Mouse (Mus musculus) lung, embryonic 16.5 days (tissue): ENCODE measurements around the gene Trim45. TPM values are rescaled to one million over a fixed set of nuclear protein-coding genes. Genes with fewer than 3 reads are reported as not detected.
A peak's percentile ranks its signal among the peaks of the same experiment; 100 is the strongest.

Experiments used
- ATAC-seq: fragments of 200-750 bp; cut with Nextera tagmentation; 2 replicates; pipeline ENCODE4 v1.8.0; 2017; ENCODE audit warnings: low read depth, mild to moderate bottlenecking, moderate library complexity
- H3K27ac ChIP-seq: fragments of 300-500 bp; sonication (generic); 2 replicates; pipeline ENCODE4 v1.5.1; 2014; ENCODE audit warnings: mild to moderate bottlenecking, control low read depth, low read length
- H3K27me3 ChIP-seq: fragments of 300-500 bp; sonication (generic); 2 replicates; pipeline ENCODE4 v1.6.1; 2014; ENCODE audit warnings: low read depth, low read length, mixed read lengths; ENCODE audit not compliant: control insufficient read depth, insufficient read depth
- H3K36me3 ChIP-seq: fragments of 300-500 bp; sonication (generic); 2 replicates; pipeline ENCODE4 v1.6.1; 2014; ENCODE audit warnings: low read length; ENCODE audit not compliant: control insufficient read depth, insufficient read depth
- H3K4me1 ChIP-seq: fragments of 300-500 bp; sonication (generic); replicated peaks from 2 replicates; pipeline ENCODE4 v1.6.1; 2014; ENCODE audit warnings: low read length, mixed read lengths; ENCODE audit not compliant: control insufficient read depth, insufficient read depth
- H3K4me2 ChIP-seq: fragments of 300-500 bp; sonication (generic); 2 replicates; pipeline ENCODE4 v1.6.1; 2014; ENCODE audit warnings: low read depth, low read length, control low read depth
- H3K4me3 ChIP-seq: fragments of 300-500 bp; sonication (generic); 2 replicates; pipeline ENCODE4 v1.5.1; 2014; ENCODE audit warnings: mild to moderate bottlenecking, low read length, control low read depth
- H3K9ac ChIP-seq: fragments of 300-500 bp; sonication (generic); 2 replicates; pipeline ENCODE4 v1.6.1; 2014; ENCODE audit warnings: low read length, control low read depth
- H3K9me3 ChIP-seq: fragments of 300-500 bp; sonication (generic); 2 replicates; pipeline ENCODE4 v1.6.1; 2016; ENCODE audit warnings: low read length; ENCODE audit not compliant: control insufficient read depth
- WGBS: fragments of 180-500 bp; shearing (Covaris S2); extraction: QIAGEN DNeasy Blood & Tissue Kit; methylation state at CpG from one replicate; pipeline ENCODE4 v1.1.7; 2014; 5-methylcytosine and 5-hydroxymethylcytosine counted together
- polyA plus RNA-seq: library from polyadenylated mRNA; unstranded; fragments of >200 nt; fragmentation: Nextera tagmentation; extraction: Ambion mirVana; gene quantifications from 2 replicates; pipeline ENCODE4 v1.2.1, GENCODE M21; 2015

The Trim45 gene
- polyA plus RNA-seq, 1 experiment from 2014 or later, result 5.4 TPM

DNA sequence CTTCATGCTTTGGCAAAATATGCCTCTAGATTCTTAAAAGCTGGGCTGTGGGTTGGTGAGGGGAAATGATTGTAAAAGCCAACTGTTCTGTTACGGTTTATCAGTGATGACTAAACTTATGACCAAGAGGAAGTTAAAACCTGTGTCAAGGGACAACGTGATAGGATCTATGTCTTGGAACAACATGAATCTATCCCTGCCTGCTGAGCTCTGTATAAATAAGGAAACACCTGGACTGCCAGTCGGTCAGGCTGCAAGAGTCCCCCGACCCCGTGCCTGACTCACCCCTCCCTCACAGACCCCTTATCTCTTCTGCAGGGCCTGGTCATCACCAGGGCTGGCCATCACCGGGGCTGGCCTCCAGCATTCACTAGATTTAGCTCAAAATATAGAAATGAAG lies 15.9 kb upstream of the Trim45 start:
- H3K4me2 ChIP-seq, result no peak overlapping the region
- no peak overlapping the region for H3K27ac ChIP-seq
- H3K9ac ChIP-seq, result no peak overlapping the region
- H3K36me3 ChIP-seq, result no peaks in the 10 kb centered on the region
- no peak; the same call in 1 of the 2 replicates for ATAC-seq
- H3K4me3 ChIP-seq, result no peak overlapping the region
- 30% methylated on average over 6 of the region's 6 CpGs for WGBS
- H3K27me3 ChIP-seq, result no peaks in the 10 kb centered on the region
- peaks cover 2% of the 10 kb centered on the region; the same call in 1 of the 2 replicates for H3K4me1 ChIP-seq
- no peaks in the 10 kb centered on the region for H3K9me3 ChIP-seq

- Histone ChIP-seq H3K9ac (no peak overlapping the region), H3K4me3 (no peak overlapping the region), H3K4me1 (peaks cover 2% of the 10 kb centered on the region; the same call in 1 of the 2 replicates), H3K27me3 (no peaks in the 10 kb centered on the region), H3K9me3 (no peaks in the 10 kb centered on the region), H3K4me2 (no peak overlapping the region), H3K27ac (no peak overlapping the region), H3K36me3 (no peaks in the 10 kb centered on the region)
- no peak for ATAC-seq
- WGBS, result 39% methylated on average over 3 of the region's 3 CpGs
Observed at GRCm38 (mm10) chr3:100906916-100907315, 15.1 kb upstream of the Trim45 start.

DNA sequence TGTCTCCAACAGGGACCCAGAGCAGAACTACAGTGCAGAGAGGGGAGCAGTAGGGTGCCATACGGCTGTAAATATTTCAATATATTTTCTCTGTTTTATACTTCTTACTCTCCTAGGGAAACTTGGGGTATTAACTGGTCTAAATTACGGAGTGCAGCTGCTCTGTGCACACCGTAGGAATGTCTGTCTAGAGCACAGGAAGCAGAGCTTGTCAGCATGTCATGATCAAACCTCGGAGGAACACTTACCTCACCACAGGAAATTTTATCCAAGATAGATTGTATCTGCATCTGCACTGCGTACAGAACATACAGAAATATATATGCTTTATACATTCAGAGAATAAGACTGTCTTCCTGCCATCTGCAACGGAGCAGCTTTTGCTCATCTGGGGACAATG lies 13.4 kb upstream of the Trim45 start:
- WGBS, result 39% methylated on average over 6 of the region's 6 CpGs
- H3K4me2 ChIP-seq, result no peak overlapping the region
- no peak overlapping the region for H3K27ac ChIP-seq
- no peak overlapping the region for H3K4me3 ChIP-seq
- no peaks in the 10 kb centered on the region for H3K27me3 ChIP-seq
- ATAC-seq, result no peak
- H3K4me1 ChIP-seq, result peaks cover 2% of the 10 kb centered on the region; the same call in 1 of the 2 replicates
- no peaks in the 10 kb centered on the region for H3K9me3 ChIP-seq
- no peaks in the 10 kb centered on the region for H3K36me3 ChIP-seq
- no peak overlapping the region for H3K9ac ChIP-seq

- Histone ChIP-seq H3K4me3 (no peak overlapping the region), H3K9me3 (no peaks in the 10 kb centered on the region), H3K27me3 (no peaks in the 10 kb centered on the region), H3K36me3 (no peaks in the 10 kb centered on the region), H3K4me2 (no peak overlapping the region), H3K4me1 (peaks cover 2% of the 10 kb centered on the region; the same call in 1 of the 2 replicates), H3K27ac (no peak overlapping the region), H3K9ac (no peak overlapping the region)
- no peak for ATAC-seq
- 45% methylated on average over 5 of the region's 5 CpGs for WGBS
Observed at GRCm38 (mm10) chr3:100910621-100911020, 11.4 kb upstream of the Trim45 start.

GRCm38 (mm10) chr3:100911026-100911425 lies 11.0 kb upstream of the Trim45 start:
- no peaks in the 10 kb centered on the region for H3K36me3 ChIP-seq
- H3K4me2 ChIP-seq, result no peak overlapping the region
- 67% methylated on average over 9 of the region's 9 CpGs for WGBS
- ATAC-seq, result no peak
- peaks cover 2% of the 10 kb centered on the region; the same call in 1 of the 2 replicates for H3K4me1 ChIP-seq
- H3K4me3 ChIP-seq, result no peak overlapping the region
- no peaks in the 10 kb centered on the region for H3K27me3 ChIP-seq
- no peaks in the 10 kb centered on the region for H3K9me3 ChIP-seq
- H3K27ac ChIP-seq, result no peak overlapping the region
- no peak overlapping the region for H3K9ac ChIP-seq

DNA sequence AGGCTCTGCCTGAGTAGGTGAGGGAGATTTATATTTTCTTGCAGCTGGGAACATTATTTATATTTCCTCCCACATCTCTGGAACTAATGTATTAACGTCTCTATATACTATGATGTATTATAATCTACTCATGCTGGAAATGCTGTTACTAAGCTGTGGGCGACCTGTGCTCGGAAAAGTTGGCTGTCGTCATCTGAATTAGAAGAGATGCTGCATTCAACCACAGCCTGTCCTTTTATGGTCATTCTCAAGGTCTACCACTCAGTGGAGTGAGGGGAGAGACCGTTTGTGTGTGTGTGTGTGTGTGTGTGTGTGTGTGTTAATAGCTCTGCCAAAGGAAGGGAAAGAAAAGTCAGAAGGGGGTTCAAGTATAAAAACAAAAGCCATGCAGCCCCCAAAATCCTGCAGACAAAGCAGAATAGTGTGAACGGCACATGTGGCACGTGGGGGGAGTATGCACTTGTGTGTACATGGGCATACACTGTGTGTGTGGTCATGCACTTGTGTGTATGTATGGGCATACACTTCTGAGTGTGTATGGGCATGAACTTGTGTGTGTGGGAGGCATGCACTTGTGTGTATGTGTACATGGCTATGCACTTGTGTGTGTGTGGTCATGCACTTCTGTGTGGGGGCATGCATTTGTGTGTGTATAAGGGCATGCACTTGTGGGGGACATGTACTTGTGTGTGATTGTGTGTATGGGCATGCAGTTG lies 10.3 kb upstream of the Trim45 start:
- H3K4me3 ChIP-seq, result no peak overlapping the region
- no peaks in the 10 kb centered on the region for H3K9me3 ChIP-seq
- peaks cover 2% of the 10 kb centered on the region; the same call in 1 of the 2 replicates for H3K4me1 ChIP-seq
- ATAC-seq, result no peak
- H3K4me2 ChIP-seq, result no peak overlapping the region
- H3K36me3 ChIP-seq, result no peaks in the 10 kb centered on the region
- no peaks in the 10 kb centered on the region for H3K27me3 ChIP-seq
- H3K9ac ChIP-seq, result no peak overlapping the region
- 57% methylated on average over 7 of the region's 7 CpGs for WGBS
- H3K27ac ChIP-seq, result no peak overlapping the region

- no peaks in the 10 kb centered on the region for H3K36me3 ChIP-seq
- no peaks in the 10 kb centered on the region for H3K9me3 ChIP-seq
- H3K9ac ChIP-seq, result no peak overlapping the region
- no peak overlapping the region for H3K4me3 ChIP-seq
- 10% methylated on average over 7 of the region's 7 CpGs for WGBS
- H3K4me2 ChIP-seq, result no peak overlapping the region
- H3K27me3 ChIP-seq, result no peaks in the 10 kb centered on the region
- no peak for ATAC-seq
- H3K4me1 ChIP-seq, result peaks cover 4% of the 10 kb centered on the region
- H3K27ac ChIP-seq, result no peak overlapping the region
Observed at GRCm38 (mm10) chr3:100916844-100917243, 5.2 kb upstream of the Trim45 start.

DNA sequence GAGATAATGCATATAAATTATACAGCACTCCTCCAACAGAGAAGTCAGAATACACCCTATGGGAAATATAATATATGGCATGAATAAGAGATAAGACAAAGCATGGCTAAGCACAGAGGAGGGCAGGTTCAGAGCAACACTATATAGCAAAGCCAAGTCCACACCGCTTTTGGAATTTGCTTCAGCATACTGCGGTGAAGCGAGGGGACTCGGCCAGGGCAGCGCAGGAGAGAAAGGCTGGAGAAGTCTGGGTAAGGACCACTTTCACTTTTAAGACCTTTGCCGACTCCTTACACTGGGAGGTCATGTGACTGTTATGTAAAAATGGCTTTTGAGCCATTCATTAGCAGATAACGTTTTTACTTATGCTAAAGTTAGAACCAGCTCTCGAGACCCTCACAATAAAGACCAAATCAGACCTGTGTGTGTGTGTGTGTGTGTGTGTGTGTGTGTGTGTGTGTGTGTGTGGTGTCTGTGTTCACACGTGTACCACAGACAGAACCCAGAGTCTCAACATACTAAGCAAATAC lies 1.3 kb upstream of the Trim45 start:
- Histone ChIP-seq H3K4me3 (no peak overlapping the region), H3K9me3 (no peaks in the 10 kb centered on the region), H3K9ac (no peak overlapping the region), H3K4me2 (no peak overlapping the region), H3K4me1 (peaks cover 19% of the 10 kb centered on the region), H3K27me3 (no peaks in the 10 kb centered on the region), H3K27ac (no peak overlapping the region), H3K36me3 (no peaks in the 10 kb centered on the region)
- 76% methylated on average over 9 of the region's 9 CpGs for WGBS
- no peak for ATAC-seq

- H3K9ac ChIP-seq, result peak overlapping the region; percentile 68
- no peak overlapping the region for H3K27ac ChIP-seq
- H3K4me2 ChIP-seq, result peak overlapping the region; percentile 64
- H3K9me3 ChIP-seq, result no peaks in the 10 kb centered on the region
- H3K27me3 ChIP-seq, result no peaks in the 10 kb centered on the region
- WGBS, result 29% methylated on average over 28 of the region's 28 CpGs
- H3K36me3 ChIP-seq, result no peaks in the 10 kb centered on the region
- H3K4me1 ChIP-seq, result peaks cover 19% of the 10 kb centered on the region
- peak overlapping the region; percentile 66 for H3K4me3 ChIP-seq
- ATAC-seq, result peak; percentile 56
Observed at GRCm38 (mm10) chr3:100922506-100923375, 739 bp downstream of the Trim45 start.
